Mouse (Mus musculus): Measurements from ENCODE around the gene Igf1r.

DNA sequence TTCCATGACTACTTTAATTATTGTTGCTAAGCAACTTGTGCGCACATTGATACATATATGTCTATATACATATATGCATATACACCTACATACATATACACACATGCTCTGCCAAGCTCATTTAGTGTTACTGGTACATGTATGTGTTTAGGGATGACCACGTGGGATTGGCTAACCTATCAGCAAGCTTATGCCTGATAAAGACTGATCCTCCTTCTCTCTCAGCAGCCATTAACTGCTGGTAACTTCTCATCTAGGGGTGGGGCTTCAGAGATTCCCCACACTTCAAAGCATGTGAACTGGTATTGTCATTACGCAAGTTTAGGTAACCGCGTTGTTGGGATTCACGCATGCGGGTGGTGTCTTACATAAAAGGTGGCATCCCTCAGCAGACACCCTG, 247.0 kb downstream of the Igf1r start:
- no peak for TF ChIP-seq CTCF (IDR thresholded peaks at IDR 0.05; ENCODE audit: insufficient read depth, low read length)
- no peak for TF ChIP-seq POLR2A (IDR thresholded peaks at IDR 0.05; ENCODE audit: borderline replicate concordance, extremely low read depth, low read depth, low read length)

Data from lung, adult 2 months (tissue).